Mouse (Mus musculus) brain, embryonic 14.5 days (tissue): Measurements from ENCODE around the gene Lrrc75a. TPM values are rescaled to one million over a fixed set of nuclear protein-coding genes. Genes with fewer than 3 reads are reported as not detected.
A peak's percentile ranks its signal among the peaks of the same experiment; 100 is the strongest.

Experiments
- DNase-seq: peaks from one replicate; pipeline ENCODE4 v3.0.0-alpha.2; 2011; ENCODE audit warnings: low read depth
- CTCF ChIP-seq: fragments of 200-500 bp; IDR thresholded peaks from 2 replicates; pipeline ENCODE4 v1.5.1; 2012; ENCODE audit warnings: inconsistent platforms, mild to moderate bottlenecking, moderate library complexity, borderline replicate concordance; ENCODE audit not compliant: insufficient read depth, insufficient read length; ENCODE audit errors: extremely low read depth
- POLR2A ChIP-seq: fragments of 200-500 bp; IDR thresholded peaks from 2 replicates; pipeline ENCODE4 v1.6.1; 2012; ENCODE audit warnings: mild to moderate bottlenecking, inconsistent platforms, borderline replicate concordance; ENCODE audit not compliant: poor library complexity, insufficient read depth, insufficient read length, severe bottlenecking; ENCODE audit errors: extremely low read depth
- polyA plus RNA-seq: library from polyadenylated mRNA; depleted of rRNA; stranded (reverse); fragments of >200 nt; gene quantifications from 2 replicates; pipeline ENCODE4 v1.2.3, GENCODE M21; 2012; rRNA removed

Gene Lrrc75a
- polyA plus RNA-seq, result 19.9 and 23.4 TPM in 2 replicates

DNA sequence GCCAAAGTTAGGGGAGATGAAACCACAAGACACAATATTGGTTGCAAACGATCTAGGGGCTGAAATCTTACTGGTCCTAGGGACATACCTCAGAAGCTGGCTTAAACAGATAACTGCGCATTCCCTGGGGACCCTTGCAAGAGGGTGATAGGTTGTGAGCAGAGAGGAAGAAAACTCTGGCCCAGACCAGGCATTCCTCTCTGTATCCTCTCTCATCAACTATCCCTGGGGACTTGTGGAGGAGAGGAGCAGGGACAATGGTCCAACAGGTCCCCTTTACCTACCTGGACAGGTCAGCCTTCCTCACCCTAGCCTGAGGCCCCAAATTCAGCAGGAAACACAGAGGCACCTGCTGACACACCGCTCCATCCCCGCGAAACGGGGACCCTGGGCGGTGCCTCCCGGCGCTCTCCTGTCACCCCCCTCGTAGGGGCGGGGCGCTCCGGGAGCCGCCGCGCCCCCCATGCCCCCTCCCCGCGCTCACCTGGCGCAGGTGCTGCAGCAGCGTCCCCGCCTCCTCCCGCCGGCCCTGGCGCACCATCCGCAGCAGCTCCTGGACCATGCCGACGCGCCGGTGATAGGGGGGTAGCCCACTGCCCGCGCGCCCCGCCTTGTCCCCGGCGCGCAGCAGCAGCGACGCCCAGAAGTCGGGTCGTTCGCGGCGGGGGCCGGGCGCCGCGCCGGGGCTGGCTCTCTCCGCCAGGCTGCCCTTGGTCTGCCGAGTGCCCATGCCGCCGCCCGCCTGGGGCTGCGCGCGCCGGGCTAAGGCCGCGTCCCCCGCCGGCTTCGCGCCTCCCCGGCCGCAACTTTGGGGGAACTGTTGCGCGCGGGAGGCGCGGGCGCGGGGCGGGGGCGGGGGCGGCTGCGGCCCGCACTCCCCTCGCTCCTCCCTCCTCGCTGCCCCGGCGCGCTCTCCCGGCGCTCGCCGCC, at the start of gene Lrrc75a:
TSS of gene Lrrc75a (minus strand) at position 863 of the 930 bp plus-strand sequence.
- DNase-seq, result peak; percentile 53
- TF ChIP-seq POLR2A, result no peak
- TF ChIP-seq CTCF, result no peak

DNA sequence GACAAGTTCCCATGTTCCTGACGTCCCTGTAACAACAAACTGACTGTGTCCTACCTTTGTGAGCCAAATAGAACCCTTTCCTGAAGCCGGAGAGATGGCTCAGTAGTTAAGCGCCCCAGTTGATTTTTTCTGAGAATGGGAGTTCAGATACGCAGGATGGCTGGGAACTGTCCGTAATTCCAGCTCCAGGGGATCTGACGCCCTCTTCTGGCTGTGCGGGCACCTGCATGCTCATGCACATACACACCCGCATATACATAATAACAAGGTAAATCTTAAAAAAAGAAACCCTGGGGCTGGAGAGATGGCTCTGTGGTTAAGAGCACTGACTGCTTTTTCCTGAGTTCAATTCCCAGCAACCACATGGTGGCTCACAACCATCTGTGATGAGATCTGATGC, 46.8 kb upstream of the Lrrc75a start:
- no peak for TF ChIP-seq POLR2A
- 0 out of 2 replicates have a peak, but pooled peaks have one; percentile 2 for TF ChIP-seq CTCF
- DNase-seq, result no peak

GRCm38 (mm10) chr11:62693299-62694184, 45.2 kb upstream of the Lrrc75a start:
- TF ChIP-seq POLR2A (no peak), CTCF (peak; percentile 80; the same call in 1 of the 2 replicates)
- peak; percentile 92 for DNase-seq

GRCm38 (mm10) chr11:62691592-62691991, 43.3 kb upstream of the Lrrc75a start:
- DNase-seq, result no peak
- TF ChIP-seq POLR2A, result no peak
- no peak for TF ChIP-seq CTCF

DNA sequence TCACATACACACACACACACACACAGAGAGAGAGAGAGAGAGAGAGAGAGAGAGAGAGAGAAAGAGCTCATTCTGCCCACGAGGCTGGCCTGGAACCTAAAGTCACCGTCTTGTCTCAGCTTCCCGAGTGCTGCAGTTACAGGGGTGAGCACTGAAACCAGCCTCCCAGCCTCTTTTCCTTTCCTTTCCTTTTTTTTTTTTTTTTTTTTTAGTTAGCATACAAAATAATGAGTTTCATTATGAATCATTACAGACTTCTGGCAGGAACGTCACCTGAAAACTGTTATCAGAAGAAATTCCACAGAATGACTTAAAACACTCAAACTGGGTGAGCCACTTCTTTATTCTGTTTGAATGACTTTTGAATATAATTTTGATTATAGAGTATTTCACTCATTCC, 31.6 kb upstream of the Lrrc75a start:
- no peak for DNase-seq
- TF ChIP-seq CTCF (no peak), POLR2A (no peak)

DNA sequence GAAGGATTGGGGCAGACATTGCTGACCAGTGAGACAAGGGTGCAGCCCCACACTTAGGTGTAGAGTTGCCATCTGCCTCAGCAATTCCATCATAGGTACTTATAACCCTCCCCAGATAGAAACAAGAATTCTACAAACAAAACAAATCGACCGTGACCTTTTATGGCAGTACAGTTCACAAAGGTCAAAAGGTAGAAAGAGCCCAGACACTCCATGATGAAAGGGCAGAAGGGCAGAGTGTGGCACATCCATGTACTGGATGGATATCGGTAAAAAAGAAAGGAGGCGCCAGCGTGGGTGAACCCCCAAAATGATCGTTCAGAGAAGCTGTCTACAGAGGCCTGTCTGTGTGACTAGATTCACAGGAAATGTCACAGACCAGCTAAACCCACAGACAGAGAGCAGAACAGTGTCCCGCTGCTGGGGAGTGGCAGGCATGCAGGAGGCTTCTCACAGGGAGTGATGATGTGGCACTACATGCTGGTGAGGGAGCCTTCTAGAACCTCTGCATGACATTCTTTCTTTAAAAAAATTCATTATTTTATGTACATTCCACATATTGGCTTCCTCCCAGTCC, 30.5 kb upstream of the Lrrc75a start:
- no peak for DNase-seq
- TF ChIP-seq POLR2A (no peak), CTCF (no peak)

DNA sequence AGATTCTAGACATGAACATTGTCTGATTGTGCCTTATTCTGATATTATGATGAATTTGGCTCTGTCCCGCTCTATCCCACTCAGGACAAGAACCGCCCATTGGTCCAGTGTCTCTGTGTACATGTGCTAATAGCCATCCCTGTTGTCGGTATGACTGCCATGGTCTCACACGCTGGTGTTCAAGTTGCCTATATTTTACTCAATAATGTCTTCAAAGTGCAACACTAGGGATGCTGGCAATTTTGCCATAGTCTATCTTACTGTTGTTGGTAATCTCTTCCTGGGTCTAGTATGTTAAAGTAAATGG, 27.9 kb upstream of the Lrrc75a start:
- DNase-seq, result no peak
- no peak for TF ChIP-seq POLR2A
- TF ChIP-seq CTCF, result no peak

GRCm38 (mm10) chr11:62675480-62676289, 27.4 kb upstream of the Lrrc75a start:
- DNase-seq, result peak; percentile 94
- TF ChIP-seq POLR2A (no peak), CTCF (peak; percentile 79)

DNA sequence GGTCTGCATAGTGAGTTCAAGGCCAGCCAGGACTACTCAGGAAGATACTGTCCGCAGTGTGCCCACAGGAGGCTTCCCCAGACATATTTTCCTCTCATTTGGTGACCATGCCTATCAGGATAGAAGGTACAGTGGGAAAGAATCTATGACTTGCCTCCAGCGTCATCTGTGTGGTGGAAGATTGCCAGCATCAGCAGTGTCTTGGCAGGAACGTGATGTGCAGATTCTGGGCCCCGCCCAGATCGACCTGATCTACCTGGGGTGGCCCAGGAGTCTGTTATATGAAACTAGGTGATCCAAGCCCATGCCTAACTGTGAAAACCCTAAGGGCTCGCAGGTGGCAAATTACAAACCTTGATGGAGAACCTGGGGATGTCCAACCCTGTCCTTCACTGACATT, 21.7 kb upstream of the Lrrc75a start:
- DNase-seq, result no peak
- no peak for TF ChIP-seq POLR2A
- no peak for TF ChIP-seq CTCF

DNA sequence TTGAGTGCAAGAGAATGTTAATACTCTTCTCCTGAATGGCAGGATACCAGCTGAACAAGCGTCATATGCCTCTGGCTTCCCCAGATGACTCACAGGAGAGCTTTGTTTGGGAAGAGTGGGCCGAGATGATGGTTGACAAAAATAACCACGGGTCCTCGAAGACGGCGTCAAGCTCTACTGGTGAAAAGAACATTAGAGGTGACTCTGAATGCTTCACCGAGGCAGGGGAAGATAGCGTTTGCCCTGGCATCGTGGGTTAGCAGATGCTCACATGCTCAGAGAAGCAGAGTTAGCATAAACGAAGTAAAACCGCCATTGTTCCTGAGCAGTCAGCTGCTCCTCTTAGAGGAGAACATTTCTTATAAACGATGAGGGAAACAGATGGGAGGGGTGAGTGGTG, 21.1 kb upstream of the Lrrc75a start:
- peak; percentile 52 for DNase-seq
- TF ChIP-seq POLR2A, result no peak
- no peak for TF ChIP-seq CTCF

DNA sequence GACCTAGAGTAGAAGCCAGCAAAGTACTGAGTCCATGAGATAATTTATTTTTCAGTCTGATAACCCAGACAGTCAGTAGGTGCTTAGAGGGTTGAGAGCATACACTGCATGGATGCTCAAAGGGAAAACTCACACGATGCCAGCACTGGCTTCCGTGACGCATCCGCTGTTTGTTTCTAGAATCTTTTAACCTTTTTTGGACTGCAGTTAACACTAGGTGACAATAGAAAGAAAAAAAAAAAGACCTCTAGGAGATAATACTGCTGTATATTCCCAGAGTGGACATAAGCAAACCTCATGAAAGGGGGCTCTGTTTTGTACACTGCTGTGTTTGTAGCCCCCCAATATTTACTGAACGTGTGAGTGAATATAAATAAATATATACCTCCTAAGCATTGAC, 20.7 kb upstream of the Lrrc75a start:
- no peak for TF ChIP-seq CTCF
- no peak for TF ChIP-seq POLR2A
- no peak for DNase-seq

GRCm38 (mm10) chr11:62664250-62664649, 15.9 kb upstream of the Lrrc75a start:
- no peak for DNase-seq
- no peak for TF ChIP-seq CTCF
- TF ChIP-seq POLR2A, result no peak
